Mouse (Mus musculus): ENCODE measurements around the gene Zscan29.

The Zscan29 gene

GRCm38 (mm10) chr2:121170980-121171742 is at the start of gene Zscan29:
TSS of gene Zscan29 (minus strand) at chr2:121171125.
- DNase-seq (ENCODE audit: low read depth, low spot score) = peak; percentile 91

- peak; percentile 50 for DNase-seq (ENCODE audit: low read depth, low spot score)
Observed at GRCm38 (mm10) chr2:121219994-121220393, 49.1 kb upstream of the Zscan29 start.

- DNase-seq (ENCODE audit: low read depth, low spot score) = no peak
Observed at GRCm38 (mm10) chr2:121219177-121219576, 48.3 kb upstream of the Zscan29 start.

GRCm38 (mm10) chr2:121214491-121214890 is 43.6 kb upstream of the Zscan29 start:
- no peak for DNase-seq (ENCODE audit: low read depth, low spot score)

- DNase-seq (ENCODE audit: low read depth, low spot score) = no peak
Observed at GRCm38 (mm10) chr2:121206541-121206940, 35.6 kb upstream of the Zscan29 start.

GRCm38 (mm10) chr2:121204276-121204675 is 33.4 kb upstream of the Zscan29 start:
- no peak for DNase-seq (ENCODE audit: low read depth, low spot score)

- DNase-seq (ENCODE audit: low read depth, low spot score) = no peak
Observed at GRCm38 (mm10) chr2:121195466-121195865, 24.5 kb upstream of the Zscan29 start.

- DNase-seq (ENCODE audit: low read depth, low spot score) = peak; percentile 40
Observed at GRCm38 (mm10) chr2:121188530-121188929, 17.6 kb upstream of the Zscan29 start.

GRCm38 (mm10) chr2:121184142-121184541 is 13.2 kb upstream of the Zscan29 start:
- no peak for DNase-seq (ENCODE audit: low read depth, low spot score)

GRCm38 (mm10) chr2:121183431-121183830 is 12.5 kb upstream of the Zscan29 start:
- DNase-seq (ENCODE audit: low read depth, low spot score) = no peak

- DNase-seq (ENCODE audit: low read depth, low spot score) = peak; percentile 27
Observed at GRCm38 (mm10) chr2:121178828-121179479, 8.0 kb upstream of the Zscan29 start.

- peak; percentile 81 for DNase-seq (ENCODE audit: low read depth, low spot score)
Observed at GRCm38 (mm10) chr2:121170481-121170971, 399 bp downstream of the Zscan29 start, which contains the start of gene Tubgcp4. TSS of gene Tubgcp4 (plus strand) at chr2:121170654.

GRCm38 (mm10) chr2:121169902-121170301 is 1.0 kb downstream of the Zscan29 start:
- DNase-seq (ENCODE audit: low read depth, low spot score) = peak; percentile 45

- DNase-seq (ENCODE audit: low read depth, low spot score) = no peak
Observed at GRCm38 (mm10) chr2:121169173-121169572, 1.8 kb downstream of the Zscan29 start.

- peak; percentile 35 for DNase-seq (ENCODE audit: low read depth, low spot score)
Observed at GRCm38 (mm10) chr2:121153100-121153499, 17.8 kb downstream of the Zscan29 start.

GRCm38 (mm10) chr2:121149679-121150078 is 21.2 kb downstream of the Zscan29 start:
- DNase-seq (ENCODE audit: low read depth, low spot score) = no peak

GRCm38 (mm10) chr2:121142415-121142814 is 28.5 kb downstream of the Zscan29 start:
- DNase-seq (ENCODE audit: low read depth, low spot score) = no peak

- DNase-seq (ENCODE audit: low read depth, low spot score) = peak; percentile 38
Observed at GRCm38 (mm10) chr2:121141216-121142035, 29.5 kb downstream of the Zscan29 start.

- DNase-seq (ENCODE audit: low read depth, low spot score) = peak; percentile 87
Observed at GRCm38 (mm10) chr2:121140018-121140882, 30.7 kb downstream of the Zscan29 start, which contains the start of the genes Adal and Lcmt2. TSS of gene Adal (plus strand) at chr2:121140428. TSS of gene Lcmt2 (minus strand) at chr2:121140653.

- peak; percentile 15 for DNase-seq (ENCODE audit: low read depth, low spot score)
Observed at GRCm38 (mm10) chr2:121139266-121140017, 31.5 kb downstream of the Zscan29 start.

Measured in 3T3-L1 (cell line).